Mouse (Mus musculus) adrenal gland, postnatal 10 days (tissue): ENCODE measurements at regions not wholly inside any gene's neighbourhood (a gene's known extent, or its start where the extent isn't known, plus 50 kb on each side); places are given as distances from the start of the nearest gene placed in this dataset.

Experiments used
- DNase-seq: peaks from one replicate; pipeline ENCODE4 v3.0.0; 2021; ENCODE audit warnings: mixed read lengths

DNA sequence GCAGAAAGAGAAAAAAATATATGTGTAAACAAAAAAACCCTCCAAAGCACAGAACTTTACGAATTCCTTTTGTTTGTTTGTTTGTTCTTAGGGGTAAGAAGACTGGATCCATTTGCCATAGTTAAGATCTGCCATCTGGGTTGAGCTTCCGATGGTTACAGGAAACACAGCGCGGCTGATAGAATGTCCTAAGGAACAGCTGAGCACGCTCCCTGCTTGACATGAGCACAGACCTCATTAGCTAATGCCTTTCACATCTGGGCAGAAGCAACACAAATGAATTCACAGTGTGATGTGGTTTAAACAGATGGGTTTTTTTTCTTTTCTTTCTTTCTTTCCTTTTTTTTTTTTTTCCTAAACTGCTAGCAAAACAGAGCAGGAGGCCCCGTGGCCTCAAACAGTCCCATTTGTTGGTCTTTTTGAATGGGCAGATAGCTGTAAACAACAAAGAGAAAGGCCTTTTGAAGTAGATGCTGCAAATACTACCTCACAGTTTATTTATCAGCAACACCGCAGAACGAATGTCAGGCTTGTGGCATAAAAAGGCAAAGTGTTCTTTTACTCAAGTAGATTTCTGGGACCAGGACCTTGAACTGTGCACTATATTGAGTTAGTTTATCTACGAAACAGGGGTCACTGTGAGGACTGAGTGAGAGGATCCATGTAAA, 61.0 kb upstream of the Raph1 start:
- DNase-seq, result no peak

DNA sequence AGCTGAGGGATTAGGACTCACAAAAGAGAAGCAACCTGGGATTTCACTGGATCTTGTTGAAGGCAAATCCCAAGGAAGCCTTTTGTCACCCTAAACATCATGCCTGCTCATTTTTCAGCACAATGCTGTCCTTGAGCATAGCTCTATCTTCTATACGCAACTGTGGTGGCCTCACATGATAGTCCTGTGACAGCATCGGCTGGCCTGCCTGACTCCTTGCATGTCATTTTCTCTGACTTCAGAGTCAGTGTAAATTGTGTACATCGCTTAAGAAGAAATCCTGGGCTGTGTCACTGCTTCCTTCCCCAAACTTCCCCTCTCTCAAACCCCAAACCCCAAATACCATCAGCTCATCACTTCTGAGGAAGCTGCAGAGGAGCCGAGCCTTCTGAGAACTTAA, 60.5 kb upstream of the Raph1 start:
- DNase-seq, result no peak

DNA sequence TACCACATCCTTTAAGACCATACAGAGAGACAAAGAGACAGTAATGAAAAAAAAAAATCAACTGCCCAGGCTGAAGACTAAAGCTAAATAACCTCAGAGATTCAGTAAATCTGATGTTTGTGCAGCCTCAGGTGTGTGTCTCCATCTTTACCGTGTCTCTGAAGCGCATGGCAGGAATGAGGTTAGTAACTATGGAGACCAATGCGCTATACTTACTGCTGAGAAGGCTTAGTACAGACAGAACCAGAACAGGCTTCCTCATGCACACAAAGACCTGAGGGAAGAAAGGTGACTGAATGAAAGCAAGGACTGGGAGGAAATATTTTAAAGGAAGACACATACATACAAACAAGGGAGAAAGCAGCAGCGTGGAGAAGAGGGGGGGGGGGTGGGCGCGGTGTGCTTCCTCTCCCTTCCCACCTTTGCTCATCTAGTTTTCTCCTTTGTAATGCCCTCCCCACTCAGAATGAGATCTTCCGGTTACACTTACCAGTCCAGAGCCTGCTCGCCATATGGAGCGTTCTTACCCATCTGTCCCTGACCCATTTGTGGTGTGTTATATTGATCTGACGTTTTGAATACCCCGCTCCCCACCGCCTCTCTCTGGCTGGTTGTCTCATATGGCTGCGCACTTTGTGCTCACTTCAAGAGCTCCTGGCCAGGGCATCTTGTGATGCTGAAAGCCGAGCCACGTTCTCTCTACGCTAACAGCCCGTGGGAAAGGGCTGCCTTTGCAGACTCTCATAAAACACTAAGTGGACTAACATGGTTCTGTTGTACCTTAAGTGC, 59.0 kb upstream of the Raph1 start:
- DNase-seq, result no peak

DNA sequence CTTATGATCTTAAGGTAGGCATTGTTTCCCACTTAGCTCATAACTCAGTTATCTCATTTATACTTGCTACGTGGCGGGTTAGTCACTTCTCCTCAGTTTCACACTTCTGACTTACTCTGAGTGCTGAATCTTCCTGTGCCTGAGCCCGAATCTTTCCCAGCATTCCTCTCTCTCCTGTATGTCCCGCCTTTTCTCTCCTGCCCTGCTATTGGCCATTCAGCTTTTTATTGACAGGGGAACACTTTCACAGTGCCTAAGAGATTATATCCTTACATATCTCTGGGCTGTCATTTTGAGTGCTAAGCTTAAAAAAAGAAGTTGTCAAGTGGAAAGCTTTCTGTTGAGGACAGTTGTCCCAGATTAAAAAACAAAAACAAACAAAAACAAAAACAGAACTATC, 57.3 kb upstream of the Raph1 start:
- no peak for DNase-seq

DNA sequence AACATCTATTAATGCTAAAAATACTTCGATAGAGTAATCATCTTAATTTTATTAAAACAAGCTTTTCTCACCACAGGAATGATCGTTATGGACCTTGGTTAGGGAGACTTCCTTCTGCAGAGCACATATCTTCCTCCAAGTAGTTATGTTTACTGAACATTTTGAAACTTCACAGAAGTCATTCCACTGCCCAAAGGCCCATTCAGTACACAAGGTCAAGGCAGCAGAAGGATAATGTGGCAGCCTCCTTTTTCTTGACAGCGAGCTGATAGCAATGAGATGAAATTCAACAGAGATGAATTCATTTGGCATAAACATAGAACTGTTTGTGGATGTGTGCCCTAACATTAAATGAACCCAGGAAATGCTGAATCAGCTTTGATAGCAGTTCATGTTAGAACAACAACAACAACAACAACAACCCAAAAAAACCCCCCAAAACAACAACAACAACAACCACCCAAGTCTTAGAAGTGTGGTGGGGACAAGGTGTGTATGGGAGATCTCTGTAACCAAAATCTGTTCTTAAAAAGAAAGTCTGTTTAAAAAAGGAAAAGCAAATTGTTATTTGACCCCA, 56.6 kb upstream of the Raph1 start:
- no peak for DNase-seq

DNA sequence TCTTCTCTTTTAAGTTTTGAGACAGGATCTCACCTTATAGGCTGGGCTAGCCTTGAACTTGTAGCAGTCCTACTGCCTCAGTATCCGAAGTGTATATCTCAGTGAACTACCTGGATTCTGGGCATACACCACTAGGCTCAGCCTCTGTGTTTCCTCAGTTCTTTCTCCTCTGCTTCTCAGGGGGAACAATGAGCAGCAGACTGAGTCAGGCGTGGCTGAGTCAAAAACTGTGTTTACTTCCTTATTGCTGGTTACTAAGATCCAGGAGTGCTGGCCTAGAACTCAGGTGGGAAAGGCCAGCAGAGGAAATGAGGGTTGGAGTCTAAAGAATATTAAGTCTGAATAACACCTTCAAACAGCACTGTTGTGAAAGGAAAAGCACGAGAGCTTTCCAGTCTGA, 54.9 kb upstream of the Raph1 start:
- DNase-seq, result no peak

DNA sequence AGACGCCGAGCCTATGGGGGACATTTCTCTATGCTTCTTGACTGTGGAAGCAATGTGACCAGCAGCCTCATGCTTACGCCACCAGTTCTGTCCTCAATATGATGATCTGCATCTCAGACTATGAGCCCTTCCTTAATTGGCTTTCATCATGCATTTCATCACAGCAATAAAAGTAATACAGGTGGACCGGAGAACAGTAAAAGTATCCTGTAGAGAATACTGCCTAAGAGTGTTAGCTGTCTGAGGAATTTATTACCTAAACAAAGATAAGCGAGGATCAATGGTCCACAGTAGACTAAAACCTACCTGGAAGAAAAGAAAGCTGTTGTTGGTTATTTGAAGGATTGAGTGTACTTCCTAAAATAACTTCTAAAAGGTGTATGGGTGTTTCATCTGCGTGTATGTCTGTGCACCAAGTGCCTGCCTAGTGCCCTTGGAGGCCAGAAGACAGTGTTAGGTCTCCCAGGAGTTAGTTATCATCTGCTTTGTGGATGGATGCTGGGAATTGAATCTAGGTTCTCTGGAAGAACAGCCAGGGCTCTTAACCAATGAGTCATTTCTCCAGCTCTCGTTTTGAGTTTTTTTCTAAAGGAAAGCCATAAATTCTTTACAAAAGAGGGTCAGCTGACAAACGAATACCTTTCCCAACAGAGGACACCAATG, 54.3 kb upstream of the Raph1 start:
- no peak for DNase-seq

DNA sequence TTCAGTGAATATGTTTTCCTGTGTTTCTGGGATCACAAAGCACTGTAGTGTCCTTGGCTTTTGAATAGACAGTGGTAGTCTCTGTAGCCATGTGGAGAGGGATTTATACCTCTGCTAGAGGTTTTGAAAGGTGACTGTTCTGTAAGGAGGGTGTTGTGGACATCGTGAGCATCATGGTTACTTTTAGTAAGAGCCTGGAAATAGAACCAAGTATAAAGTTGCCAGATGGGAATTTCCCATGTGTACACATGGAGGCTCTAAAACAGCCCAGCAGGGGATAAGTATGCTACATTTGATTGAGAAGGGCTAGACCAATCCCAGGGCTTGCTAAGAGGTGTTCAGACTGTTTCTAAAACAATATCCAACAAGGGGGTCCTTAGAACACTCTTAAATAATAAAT, 51.5 kb upstream of the Raph1 start:
- no peak for DNase-seq

DNA sequence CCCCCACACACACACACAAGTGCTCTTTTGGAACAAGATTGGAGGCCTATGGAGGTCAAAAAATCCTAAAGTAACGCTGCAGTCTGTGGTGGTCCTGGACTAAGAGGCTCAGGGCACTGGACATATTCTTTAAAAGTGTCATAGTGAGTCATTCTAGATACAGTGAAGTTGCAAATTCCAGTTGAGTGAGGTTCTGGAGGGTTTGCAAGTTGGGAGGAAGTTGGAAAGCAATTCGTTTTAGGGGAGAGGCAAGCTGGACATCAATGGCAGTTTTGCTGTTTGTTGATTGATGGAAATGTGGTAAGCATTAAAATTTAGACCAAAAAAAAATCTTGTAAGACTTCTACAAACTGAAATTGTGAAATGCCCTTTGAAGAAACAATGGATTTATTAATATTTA, 50.0 kb upstream of the Raph1 start:
- no peak for DNase-seq
